Mouse (Mus musculus) kidney, postnatal 0 days (tissue): ENCODE results near the gene Mief2. TPM values are rescaled to one million over a fixed set of nuclear protein-coding genes. Genes with fewer than 3 reads are reported as not detected.

Source experiments
- ATAC-seq: fragments of 200-750 bp; cut with Nextera tagmentation; replicated peaks from 2 replicates; pipeline ENCODE4 v1.8.0; 2017; ENCODE audit warnings: low read depth, moderate number of reproducible peaks, moderate TSS enrichment, moderate library complexity; ENCODE audit not compliant: low FRiP score
- DNase-seq: peaks from one replicate; pipeline ENCODE4 v3.0.0-alpha.2; 2016; ENCODE audit warnings: low spot score
- H3K27ac ChIP-seq: fragments of 300-500 bp; sonication (generic); 2 replicates; pipeline ENCODE4 v1.5.1; 2014; ENCODE audit warnings: mild to moderate bottlenecking
- H3K27me3 ChIP-seq: fragments of 300-500 bp; sonication (generic); 2 replicates; pipeline ENCODE4 v1.6.1; 2014; ENCODE audit warnings: low read length, mixed read lengths; ENCODE audit not compliant: insufficient read depth
- H3K36me3 ChIP-seq: fragments of 300-500 bp; sonication (generic); 2 replicates; pipeline ENCODE4 v1.6.1; 2014; ENCODE audit warnings: low read length, mixed read lengths; ENCODE audit not compliant: insufficient read depth
- H3K4me1 ChIP-seq: fragments of 300-500 bp; sonication (generic); replicated peaks from 2 replicates; pipeline ENCODE4 v1.6.1; 2014; ENCODE audit warnings: antibody characterized with exemption, low read length, mixed read lengths; ENCODE audit not compliant: insufficient read depth
- H3K4me2 ChIP-seq: fragments of 300-500 bp; sonication (generic); 2 replicates; pipeline ENCODE4 v1.6.1; 2014; ENCODE audit warnings: mild to moderate bottlenecking, low read length, moderate library complexity, mixed read lengths
- H3K4me3 ChIP-seq: fragments of 300-500 bp; sonication (generic); replicated peaks from 2 replicates; pipeline ENCODE4 v1.5.1; 2014; ENCODE audit warnings: low read depth, low read length
- H3K9ac ChIP-seq: fragments of 300-500 bp; sonication (generic); 2 replicates; pipeline ENCODE4 v1.6.1; 2014; ENCODE audit warnings: low read depth, low read length
- H3K9me3 ChIP-seq: fragments of 300-500 bp; sonication (generic); replicated peaks from 2 replicates; pipeline ENCODE4 v1.6.1; 2016; ENCODE audit warnings: low read length, inconsistent platforms, mixed read lengths
- CTCF ChIP-seq: IDR thresholded peaks from 2 replicates; pipeline ENCODE4 v1.5.1; 2016; ENCODE audit warnings: antibody characterized with exemption, low read depth, mild to moderate bottlenecking, moderate library complexity
- WGBS: fragments of 180-500 bp; shearing (Covaris S2); extraction: QIAGEN DNeasy Blood & Tissue Kit; methylation state at CpG from one replicate; pipeline ENCODE4 v1.1.7; 2014; 5-methylcytosine and 5-hydroxymethylcytosine counted together
- polyA plus RNA-seq: library from polyadenylated mRNA; unstranded; fragments of >200 nt; fragmentation: Nextera tagmentation; extraction: Ambion mirVana; gene quantifications from 2 replicates; pipeline ENCODE4 v1.2.1, GENCODE M21; 2015

Gene Mief2
- polyA plus RNA-seq, 1 experiment from 2014 or later, result 14.5 TPM

DNA sequence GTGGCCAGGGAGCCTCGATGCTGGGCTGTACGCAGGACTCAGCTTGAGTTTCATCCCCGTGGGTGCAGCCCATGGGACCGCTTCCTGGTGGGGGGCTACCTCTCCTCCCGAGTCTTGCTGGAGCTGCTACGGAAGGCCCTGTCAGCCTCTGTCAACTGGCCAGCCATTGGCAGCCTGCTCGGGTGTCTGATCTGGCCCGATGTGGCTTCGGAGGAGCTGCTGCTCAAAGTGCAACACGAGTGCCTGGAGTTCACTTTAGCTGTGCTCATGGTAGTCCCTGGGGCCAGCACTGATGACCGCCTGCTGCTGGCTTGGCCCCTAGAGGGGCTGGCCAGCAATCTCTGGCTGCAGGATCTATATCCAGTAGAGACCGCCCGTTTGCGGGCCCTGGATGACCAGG lies 3.1 kb downstream of the Mief2 start:
- Histone ChIP-seq H3K9ac (no peak overlapping the region), H3K4me2 (no peak overlapping the region), H3K4me3 (no peak overlapping the region), H3K36me3 (peaks cover 13% of the 10 kb centered on the region), H3K9me3 (no peaks in the 10 kb centered on the region), H3K4me1 (peaks cover 11% of the 10 kb centered on the region; the same call in 1 of the 2 replicates), H3K27ac (no peak overlapping the region), H3K27me3 (no peaks in the 10 kb centered on the region)
- no peak for ATAC-seq
- TF ChIP-seq CTCF, result no peak
- WGBS, result 88% methylated on average over 14 of the region's 14 CpGs
- no peak for DNase-seq

DNA sequence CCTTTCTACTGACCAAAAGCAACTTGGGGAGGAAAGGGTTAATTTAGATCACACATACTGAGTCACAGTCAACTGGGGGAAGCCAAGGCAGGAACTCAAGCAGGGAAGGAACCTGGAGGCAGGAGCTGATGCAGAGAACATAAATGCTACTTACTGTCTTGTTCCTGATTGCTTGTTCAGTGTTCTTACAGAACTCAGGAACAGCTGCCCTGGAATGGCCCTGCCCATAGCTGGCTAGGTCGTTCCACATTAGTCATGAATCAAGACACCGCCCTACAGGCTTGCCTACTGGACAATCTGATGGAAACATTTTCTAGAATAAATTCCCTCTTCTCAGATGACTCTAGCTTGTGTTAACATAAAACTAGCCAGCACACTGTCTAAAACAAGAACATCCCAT lies 6.0 kb downstream of the Mief2 start:
- ATAC-seq, result no peak
- Histone ChIP-seq H3K9ac (no peak overlapping the region), H3K4me2 (no peak overlapping the region), H3K4me3 (no peak overlapping the region), H3K27me3 (no peaks in the 10 kb centered on the region), H3K4me1 (peaks cover under 1% of the 10 kb centered on the region; the same call in 1 of the 2 replicates), H3K27ac (no peak overlapping the region), H3K36me3 (peaks cover 13% of the 10 kb centered on the region), H3K9me3 (no peaks in the 10 kb centered on the region)
- DNase-seq, result no peak
- 75% methylated on average over 2 of the region's 2 CpGs for WGBS
- TF ChIP-seq CTCF, result no peak

DNA sequence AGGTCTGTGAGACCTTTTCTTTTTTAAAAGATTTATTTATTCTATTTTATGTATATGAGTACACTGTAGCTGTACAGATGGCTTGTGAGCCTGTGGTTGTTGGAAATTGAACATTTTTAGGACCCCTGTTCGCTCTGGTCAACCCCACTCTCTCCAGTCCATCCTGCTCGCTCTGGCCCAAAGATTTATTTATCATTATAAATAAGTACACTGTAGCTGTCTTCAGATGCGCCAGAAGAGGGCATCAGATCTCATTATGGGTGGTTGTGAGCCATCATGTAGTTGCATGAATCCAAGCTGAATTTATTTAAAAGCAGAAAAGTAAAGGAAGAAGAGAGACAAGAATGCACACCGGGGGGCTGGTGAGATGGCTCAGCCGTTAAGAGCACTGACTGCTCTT lies 7.0 kb downstream of the Mief2 start:
- Histone ChIP-seq H3K27ac (no peak overlapping the region), H3K36me3 (peaks cover 19% of the 10 kb centered on the region), H3K4me1 (no peaks in the 10 kb centered on the region), H3K27me3 (no peaks in the 10 kb centered on the region), H3K9ac (no peak overlapping the region), H3K9me3 (no peaks in the 10 kb centered on the region), H3K4me2 (no peak overlapping the region), H3K4me3 (no peak overlapping the region)
- ATAC-seq (no peak), DNase-seq (no peak)
- peak; percentile 45 for TF ChIP-seq CTCF
- 72% methylated on average over 5 of the region's 5 CpGs for WGBS

DNA sequence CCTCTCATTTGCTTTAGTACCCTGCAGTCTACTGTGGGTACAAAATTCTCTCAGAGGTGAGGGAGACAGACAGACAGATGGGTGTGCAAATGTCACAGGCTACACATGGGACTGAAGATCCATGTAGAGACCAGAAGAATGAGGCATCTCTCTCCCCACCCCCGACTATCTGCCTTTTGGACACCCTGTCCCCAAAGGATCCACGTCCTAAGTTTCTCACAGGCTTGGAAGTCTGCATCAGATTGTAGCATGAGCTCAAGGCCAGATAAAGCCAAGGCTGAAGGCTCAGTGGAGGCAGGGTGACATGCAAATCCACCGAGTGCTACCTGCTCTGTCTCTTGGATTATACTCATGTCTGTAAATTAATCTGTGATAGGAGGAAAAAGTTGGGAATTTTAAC lies 8.3 kb downstream of the Mief2 start:
- H3K4me2 ChIP-seq, result no peak overlapping the region
- peaks cover 21% of the 10 kb centered on the region; the same call in 1 of the 2 replicates for H3K36me3 ChIP-seq
- no peaks in the 10 kb centered on the region for H3K9me3 ChIP-seq
- ATAC-seq (no peak), DNase-seq (no peak)
- no peak overlapping the region for H3K27ac ChIP-seq
- no peak overlapping the region for H3K4me3 ChIP-seq
- 80% methylated on average over 3 of the region's 3 CpGs for WGBS
- TF ChIP-seq CTCF, result no peak
- no peak overlapping the region for H3K9ac ChIP-seq
- H3K27me3 ChIP-seq, result no peaks in the 10 kb centered on the region
- no peaks in the 10 kb centered on the region for H3K4me1 ChIP-seq

DNA sequence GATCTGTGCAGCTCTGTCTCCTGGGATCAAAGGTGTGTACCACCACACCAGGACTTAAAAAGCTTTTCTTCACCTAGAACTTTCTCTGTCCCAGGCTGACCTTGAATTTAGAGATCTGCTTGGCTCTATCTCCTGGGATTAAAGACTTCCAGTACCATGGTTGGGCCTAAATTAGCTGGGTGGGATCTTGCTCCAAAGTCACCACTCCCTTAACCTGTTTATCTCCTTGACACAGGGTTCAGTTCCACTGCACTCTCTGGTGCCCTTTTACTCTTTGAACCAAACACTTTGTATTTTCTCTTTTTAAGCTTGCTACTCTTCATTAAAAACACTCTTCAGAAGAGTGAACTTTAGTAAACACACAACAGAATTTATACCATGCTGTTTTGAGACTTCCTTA lies 9.3 kb downstream of the Mief2 start:
- no peaks in the 10 kb centered on the region for H3K4me1 ChIP-seq
- H3K36me3 ChIP-seq, result peaks cover 24% of the 10 kb centered on the region
- no peaks in the 10 kb centered on the region for H3K9me3 ChIP-seq
- no peak overlapping the region for H3K9ac ChIP-seq
- H3K27me3 ChIP-seq, result no peaks in the 10 kb centered on the region
- H3K27ac ChIP-seq, result no peak overlapping the region
- H3K4me3 ChIP-seq, result no peak overlapping the region
- ATAC-seq (no peak), DNase-seq (no peak)
- H3K4me2 ChIP-seq, result no peak overlapping the region
- no peak for TF ChIP-seq CTCF

DNA sequence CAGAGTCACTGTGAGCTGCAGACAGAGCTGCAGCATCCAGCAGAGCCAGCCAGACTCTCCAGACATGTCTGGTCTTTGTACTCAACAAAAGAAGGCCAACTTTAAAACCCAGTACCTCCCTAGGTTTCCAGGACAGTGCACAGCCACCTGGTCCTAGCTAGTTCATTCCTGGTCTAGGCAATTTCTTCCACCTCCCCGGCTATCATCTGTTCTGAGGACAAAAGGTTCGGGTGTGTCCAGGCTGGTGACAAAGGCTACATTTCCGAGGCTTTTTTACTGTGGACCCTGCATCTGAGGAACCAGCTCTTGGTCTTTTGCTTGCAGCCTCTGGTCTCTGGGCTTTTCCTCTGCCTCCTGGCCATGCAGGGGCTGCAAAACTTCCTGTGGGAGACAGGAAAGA lies 12.1 kb downstream of the Mief2 start:
- Histone ChIP-seq H3K27ac (no peak overlapping the region), H3K4me2 (no peak overlapping the region), H3K9ac (no peak overlapping the region), H3K36me3 (peaks cover 42% of the 10 kb centered on the region), H3K9me3 (no peaks in the 10 kb centered on the region), H3K4me1 (no peaks in the 10 kb centered on the region), H3K4me3 (no peak overlapping the region), H3K27me3 (no peaks in the 10 kb centered on the region)
- no peak for TF ChIP-seq CTCF
- 83% methylated on average over 3 of the region's 3 CpGs for WGBS
- ATAC-seq (no peak), DNase-seq (no peak)

DNA sequence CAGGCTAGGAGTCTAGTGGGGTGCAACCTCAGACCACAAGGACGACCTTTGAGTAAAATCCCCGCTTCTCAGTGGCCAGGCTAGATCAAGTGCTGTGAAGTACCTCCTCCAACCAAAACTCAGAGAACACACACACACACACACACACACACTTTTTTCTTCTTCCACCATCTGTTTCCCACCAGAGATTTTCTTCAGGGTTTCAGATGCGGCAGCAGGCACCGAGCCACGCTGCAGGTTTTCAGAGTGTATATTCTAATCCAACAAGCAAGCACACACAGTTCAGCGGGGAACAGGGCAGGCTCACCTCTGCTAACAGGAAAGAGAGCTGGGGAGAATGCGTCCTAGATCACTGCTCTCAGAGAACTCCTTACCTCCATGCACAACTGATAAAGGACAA lies 27.4 kb downstream of the Mief2 start:
- Histone ChIP-seq H3K4me2 (no peak overlapping the region), H3K27me3 (no peaks in the 10 kb centered on the region), H3K9me3 (no peaks in the 10 kb centered on the region), H3K4me1 (no peaks in the 10 kb centered on the region), H3K4me3 (no peak overlapping the region), H3K9ac (no peak overlapping the region), H3K36me3 (peaks cover 60% of the 10 kb centered on the region), H3K27ac (no peak overlapping the region)
- DNase-seq (no peak), ATAC-seq (no peak)
- no peak for TF ChIP-seq CTCF
- 94% methylated on average over 7 of the region's 7 CpGs for WGBS
